Mouse (Mus musculus) lung, embryonic 15.5 days (tissue): ENCODE results near the gene Rnf41. TPM values are rescaled to one million over a fixed set of nuclear protein-coding genes. Genes with fewer than 3 reads are reported as not detected.
A peak's percentile ranks its signal among the peaks of the same experiment; 100 is the strongest.

Experiments used
- ATAC-seq: fragments of 200-750 bp; cut with Nextera tagmentation; 2 replicates; pipeline ENCODE4 v1.8.0; 2017; ENCODE audit warnings: moderate number of reproducible peaks, borderline replicate concordance; ENCODE audit not compliant: low FRiP score, low TSS enrichment; ENCODE audit errors: extremely low read depth
- H3K27ac ChIP-seq: fragments of 300-500 bp; sonication (generic); 2 replicates; pipeline ENCODE4 v1.5.1; 2015; ENCODE audit warnings: moderate library complexity, mild to moderate bottlenecking, inconsistent platforms
- H3K27me3 ChIP-seq: fragments of 300-500 bp; sonication (generic); 2 replicates; pipeline ENCODE4 v1.6.1; 2015; ENCODE audit warnings: inconsistent platforms
- H3K36me3 ChIP-seq: fragments of 300-500 bp; sonication (generic); 2 replicates; pipeline ENCODE4 v1.6.1; 2015; ENCODE audit warnings: inconsistent platforms
- H3K4me1 ChIP-seq: fragments of 300-500 bp; sonication (generic); 2 replicates; pipeline ENCODE4 v1.6.1; 2015; ENCODE audit warnings: inconsistent platforms
- H3K4me2 ChIP-seq: fragments of 300-500 bp; sonication (generic); 2 replicates; pipeline ENCODE4 v1.6.1; 2015; ENCODE audit warnings: inconsistent platforms, mild to moderate bottlenecking, moderate library complexity
- H3K4me3 ChIP-seq: fragments of 300-500 bp; sonication (generic); 2 replicates; pipeline ENCODE4 v1.5.1; 2015; ENCODE audit warnings: mild to moderate bottlenecking, inconsistent platforms
- H3K9ac ChIP-seq: fragments of 300-500 bp; sonication (generic); 2 replicates; pipeline ENCODE4 v1.6.1; 2015; ENCODE audit warnings: inconsistent platforms
- H3K9me3 ChIP-seq: fragments of 300-500 bp; sonication (generic); 2 replicates; pipeline ENCODE4 v1.6.1; 2016; ENCODE audit warnings: inconsistent platforms
- WGBS: fragments of 180-500 bp; shearing (Covaris S2); methylation state at CpG from one replicate; pipeline ENCODE4 v1.1.7; 2015; 5-methylcytosine and 5-hydroxymethylcytosine counted together
- polyA plus RNA-seq: library from polyadenylated mRNA; unstranded; fragments of >200 nt; fragmentation: Nextera tagmentation; extraction: Ambion mirVana; gene quantifications from 2 replicates; pipeline ENCODE4 v1.2.1, GENCODE M21; 2015

Rnf41 gene
- polyA plus RNA-seq, 1 experiment from 2014 or later: 42.1 TPM

GRCm38 (mm10) chr10:128390366-128390765 lies 21.1 kb upstream of the Rnf41 start:
- Histone ChIP-seq H3K27ac (no peak overlapping the region), H3K9ac (no peak overlapping the region), H3K9me3 (no peaks in the 10 kb centered on the region), H3K27me3 (no peaks in the 10 kb centered on the region), H3K36me3 (peaks cover 92% of the 10 kb centered on the region), H3K4me3 (no peak overlapping the region), H3K4me1 (no peaks in the 10 kb centered on the region), H3K4me2 (no peak overlapping the region)
- ATAC-seq: no peak
- WGBS: 79% methylated on average over 12 of the region's 12 CpGs

GRCm38 (mm10) chr10:128391850-128392249 lies 19.6 kb upstream of the Rnf41 start:
- no peaks in the 10 kb centered on the region for H3K9me3 ChIP-seq
- no peak for ATAC-seq
- no peak overlapping the region for H3K27ac ChIP-seq
- no peaks in the 10 kb centered on the region for H3K4me1 ChIP-seq
- no peaks in the 10 kb centered on the region for H3K27me3 ChIP-seq
- WGBS: 68% methylated on average over 6 of the region's 6 CpGs
- H3K4me3 ChIP-seq: no peak overlapping the region
- H3K9ac ChIP-seq: no peak overlapping the region
- no peak overlapping the region for H3K4me2 ChIP-seq
- H3K36me3 ChIP-seq: peaks cover 84% of the 10 kb centered on the region

- no peaks in the 10 kb centered on the region for H3K4me1 ChIP-seq
- no peak overlapping the region for H3K27ac ChIP-seq
- WGBS: 49% methylated on average over 11 of the region's 11 CpGs
- no peak overlapping the region for H3K4me3 ChIP-seq
- H3K4me2 ChIP-seq: no peak overlapping the region
- no peak for ATAC-seq
- H3K9ac ChIP-seq: no peak overlapping the region
- no peaks in the 10 kb centered on the region for H3K27me3 ChIP-seq
- H3K9me3 ChIP-seq: no peaks in the 10 kb centered on the region
- peaks cover 41% of the 10 kb centered on the region for H3K36me3 ChIP-seq
Measured at GRCm38 (mm10) chr10:128396017-128396673, 15.3 kb upstream of the Rnf41 start.

- Histone ChIP-seq H3K9me3 (no peaks in the 10 kb centered on the region), H3K9ac (no peak overlapping the region), H3K36me3 (peaks cover 34% of the 10 kb centered on the region), H3K27ac (no peak overlapping the region), H3K27me3 (no peaks in the 10 kb centered on the region), H3K4me3 (no peak overlapping the region), H3K4me2 (no peak overlapping the region), H3K4me1 (no peaks in the 10 kb centered on the region)
- 63% methylated on average over 10 of the region's 10 CpGs for WGBS
- no peak for ATAC-seq
Measured at GRCm38 (mm10) chr10:128396716-128397264, 14.7 kb upstream of the Rnf41 start.

GRCm38 (mm10) chr10:128397466-128397865 lies 14.0 kb upstream of the Rnf41 start:
- H3K36me3 ChIP-seq: peaks cover 28% of the 10 kb centered on the region
- no peak overlapping the region for H3K4me2 ChIP-seq
- H3K4me1 ChIP-seq: no peaks in the 10 kb centered on the region
- H3K27me3 ChIP-seq: no peaks in the 10 kb centered on the region
- no peaks in the 10 kb centered on the region for H3K9me3 ChIP-seq
- H3K9ac ChIP-seq: no peak overlapping the region
- ATAC-seq: no peak
- no peak overlapping the region for H3K4me3 ChIP-seq
- 63% methylated on average over 7 of the region's 7 CpGs for WGBS
- no peak overlapping the region for H3K27ac ChIP-seq

- Histone ChIP-seq H3K9ac (no peak overlapping the region), H3K27me3 (no peaks in the 10 kb centered on the region), H3K4me3 (no peak overlapping the region), H3K27ac (no peak overlapping the region), H3K36me3 (0 out of 2 replicates have a peak, but pooled peaks cover 7% of the 10 kb centered on the region), H3K4me1 (no peaks in the 10 kb centered on the region), H3K9me3 (no peaks in the 10 kb centered on the region), H3K4me2 (no peak overlapping the region)
- no peak for ATAC-seq
- WGBS: 26% methylated on average over 5 of the region's 5 CpGs
Measured at GRCm38 (mm10) chr10:128400338-128400737, 11.1 kb upstream of the Rnf41 start.

GRCm38 (mm10) chr10:128401056-128401455 lies 10.4 kb upstream of the Rnf41 start, which contains the start of gene Slc39a5:
Gene Slc39a5, minus strand, starts transcription at chr10:128401229.
- no peak within 1 kb of the TSS for H3K27ac ChIP-seq

GRCm38 (mm10) chr10:128401638-128402037 lies 9.8 kb upstream of the Rnf41 start:
- no peak overlapping the region for H3K27ac ChIP-seq
- no peak overlapping the region for H3K4me2 ChIP-seq
- H3K9me3 ChIP-seq: no peaks in the 10 kb centered on the region
- 74% methylated on average over 9 of the region's 9 CpGs for WGBS
- ATAC-seq: no peak
- H3K4me3 ChIP-seq: no peak overlapping the region
- H3K4me1 ChIP-seq: no peaks in the 10 kb centered on the region
- H3K36me3 ChIP-seq: peaks cover 6% of the 10 kb centered on the region; the same call in 1 of the 2 replicates
- H3K27me3 ChIP-seq: no peaks in the 10 kb centered on the region
- no peak overlapping the region for H3K9ac ChIP-seq

More at GRCm38 (mm10) chr10:128401056-128401455, 10.4 kb upstream of the Rnf41 start, which contains the start of gene Slc39a5:
- Histone ChIP-seq H3K9ac (no peak within 1 kb of the TSS), H3K4me2 (no peak within 1 kb of the TSS), H3K4me3 (no peak within 1 kb of the TSS), H3K36me3 (peaks cover 4% of the 10 kb centered on the region; the same call in 1 of the 2 replicates), H3K9me3 (no peaks in the 10 kb centered on the region), H3K27me3 (no peaks in the 10 kb centered on the region), H3K4me1 (no peaks in the 10 kb centered on the region)
- 30% methylated on average over 2 of the region's 2 CpGs for WGBS
- ATAC-seq: no peak

- WGBS: 76% methylated on average over 7 of the region's 7 CpGs
- Histone ChIP-seq H3K4me3 (no peak overlapping the region), H3K9ac (no peak overlapping the region), H3K27me3 (no peaks in the 10 kb centered on the region), H3K27ac (no peak overlapping the region), H3K9me3 (no peaks in the 10 kb centered on the region), H3K4me1 (peaks cover 8% of the 10 kb centered on the region), H3K36me3 (peaks cover 8% of the 10 kb centered on the region; the same call in 1 of the 2 replicates), H3K4me2 (no peak overlapping the region)
- ATAC-seq: no peak
Measured at GRCm38 (mm10) chr10:128403931-128404330, 7.5 kb upstream of the Rnf41 start.

GRCm38 (mm10) chr10:128408591-128409535 lies 2.6 kb upstream of the Rnf41 start:
- no peaks in the 10 kb centered on the region for H3K9me3 ChIP-seq
- H3K27me3 ChIP-seq: no peaks in the 10 kb centered on the region
- WGBS: 16% methylated on average over 35 of the region's 35 CpGs
- H3K36me3 ChIP-seq: peaks cover 8% of the 10 kb centered on the region; the same call in 1 of the 2 replicates
- H3K4me1 ChIP-seq: peaks cover 32% of the 10 kb centered on the region
- peak overlapping the region; percentile 60; the same call in 1 of the 2 replicates for H3K27ac ChIP-seq
- peak overlapping the region; percentile 66 for H3K9ac ChIP-seq
- H3K4me3 ChIP-seq: peak overlapping the region; percentile 89
- ATAC-seq: no peak
- H3K4me2 ChIP-seq: peak overlapping the region; percentile 96

- Histone ChIP-seq H3K9ac (peak overlapping the region; percentile 74), H3K27ac (peak overlapping the region; percentile 97), H3K4me1 (peaks cover 32% of the 10 kb centered on the region), H3K36me3 (peaks cover 8% of the 10 kb centered on the region; the same call in 1 of the 2 replicates), H3K27me3 (no peaks in the 10 kb centered on the region), H3K4me2 (peak overlapping the region; percentile 96), H3K9me3 (no peaks in the 10 kb centered on the region), H3K4me3 (peak overlapping the region; percentile 89)
- WGBS: 3% methylated on average over 36 of the region's 36 CpGs
- ATAC-seq: peak; percentile 91
Measured at GRCm38 (mm10) chr10:128409692-128410559, 1.5 kb upstream of the Rnf41 start.
